Mouse (Mus musculus) erythroid progenitor cell, adult 5-6 weeks (primary cell): ENCODE measurements around the gene Slc26a9. TPM values are rescaled to one million over a fixed set of nuclear protein-coding genes. Genes with fewer than 3 reads are reported as not detected.

Experiments used
- ATAC-seq: replicated peaks from 2 replicates; pipeline ENCODE4 v1.8.0; 2016; ENCODE audit warnings: moderate number of reproducible peaks, mild to moderate bottlenecking, moderate TSS enrichment, inconsistent platforms; ENCODE audit not compliant: poor library complexity, low FRiP score, severe bottlenecking
- total RNA-seq, 2 experiments: library from RNA; stranded (forward) in 1 of 2; stranded (reverse) in 1 of 2; fragments of 150-400 nt in 1 of 2; fragments of 186-747, 209-891 nt in 1 of 2; gene quantifications; 2 replicates each; pipeline versions ENCODE4 v1.2.3 to v1.2.4; 2015 to 2017; ENCODE audit warnings: low replicate concordance in 2 of 2

Slc26a9 gene
- not detected in 2 replicates for total RNA-seq (2015; ENCODE audit: low replicate concordance)
- total RNA-seq (2017; ENCODE audit: low replicate concordance), result not detected in 2 replicates

- ATAC-seq, result no peak
These were observed at the start of gene Slc26a9 for GRCm38 (mm10) chr1:131743868-131744464. TSS of gene Slc26a9 (plus strand) at chr1:131744022.

GRCm38 (mm10) chr1:131695308-131695707 lies 48.5 kb upstream of the Slc26a9 start:
- no peak for ATAC-seq

- no peak for ATAC-seq
These were observed 47.5 kb upstream of the Slc26a9 start for GRCm38 (mm10) chr1:131696325-131696724.

DNA sequence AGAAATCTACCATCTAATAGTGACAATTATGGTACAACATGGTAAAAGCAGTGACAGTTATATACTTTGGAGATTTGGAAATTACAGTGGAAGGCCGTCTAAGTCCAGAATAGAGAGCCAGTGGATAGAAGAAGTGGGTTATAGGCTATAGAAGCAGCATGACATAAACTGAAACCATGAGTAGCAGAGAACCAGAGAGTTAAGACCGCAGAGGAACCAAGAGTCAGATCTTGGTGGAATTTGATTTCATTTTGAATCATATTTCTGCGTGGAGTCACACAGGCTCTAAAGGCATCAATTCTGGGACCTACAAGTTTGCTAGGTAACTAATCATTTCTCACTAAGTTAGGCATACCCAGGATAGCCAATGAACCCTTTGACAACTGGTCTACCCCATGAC lies 45.1 kb upstream of the Slc26a9 start:
- ATAC-seq, result no peak

GRCm38 (mm10) chr1:131699642-131700041 lies 44.2 kb upstream of the Slc26a9 start:
- ATAC-seq, result no peak

DNA sequence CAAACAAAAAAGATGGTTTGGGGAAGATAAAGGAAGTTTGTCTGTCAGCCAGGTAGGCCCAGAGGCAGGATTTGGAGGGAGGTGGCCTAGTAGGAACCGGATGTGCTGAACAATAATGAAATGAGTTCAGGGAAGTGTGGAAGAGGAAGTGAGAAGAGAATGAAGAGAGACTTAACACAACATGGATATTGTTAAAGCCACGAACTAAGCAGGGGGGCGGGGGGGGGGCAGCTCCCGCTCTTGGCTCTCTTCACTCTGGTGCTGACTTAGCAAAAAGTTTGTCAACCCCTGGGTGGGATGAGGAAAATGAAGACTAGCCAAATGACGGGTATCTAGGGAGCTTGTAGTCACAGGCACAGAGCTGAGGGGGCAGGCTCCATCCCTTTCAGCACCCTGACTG lies 43.4 kb upstream of the Slc26a9 start:
- no peak for ATAC-seq

GRCm38 (mm10) chr1:131701391-131701790 lies 42.4 kb upstream of the Slc26a9 start:
- no peak for ATAC-seq

GRCm38 (mm10) chr1:131702094-131702766 lies 41.6 kb upstream of the Slc26a9 start:
- no peak for ATAC-seq

- ATAC-seq, result no peak
These were observed 40.3 kb upstream of the Slc26a9 start for GRCm38 (mm10) chr1:131703482-131703881.

- peak; percentile 70 for ATAC-seq
These were observed 35.5 kb upstream of the Slc26a9 start for GRCm38 (mm10) chr1:131708338-131708737.

- no peak for ATAC-seq
These were observed 32.3 kb upstream of the Slc26a9 start for GRCm38 (mm10) chr1:131711518-131711917.

DNA sequence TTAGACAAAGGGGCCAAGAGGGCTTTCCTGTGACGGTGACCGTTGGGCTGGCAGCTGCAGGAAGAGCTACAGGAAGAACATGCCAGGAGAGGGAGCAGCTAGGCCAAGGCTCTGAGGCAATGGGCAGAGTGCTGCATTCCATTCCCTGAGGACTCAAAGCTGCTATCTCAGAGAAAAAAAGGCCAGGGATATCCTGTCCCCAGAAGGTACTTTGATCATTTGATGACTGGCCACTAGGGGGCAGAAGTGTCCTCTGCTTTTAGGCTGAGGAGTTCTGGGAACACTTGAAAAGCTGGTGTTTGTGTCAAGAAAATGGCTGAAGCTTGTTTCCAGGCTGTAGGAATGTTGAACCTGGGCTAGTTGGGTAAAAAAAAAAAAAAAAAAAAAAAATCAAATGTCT lies 31.4 kb upstream of the Slc26a9 start:
- peak; percentile 59; the same call in 1 of the 2 replicates for ATAC-seq

GRCm38 (mm10) chr1:131714388-131715337 lies 29.2 kb upstream of the Slc26a9 start:
- no peak for ATAC-seq

GRCm38 (mm10) chr1:131718952-131719694 lies 24.7 kb upstream of the Slc26a9 start:
- ATAC-seq, result no peak

GRCm38 (mm10) chr1:131721989-131722388 lies 21.8 kb upstream of the Slc26a9 start:
- ATAC-seq, result no peak

GRCm38 (mm10) chr1:131723549-131723948 lies 20.3 kb upstream of the Slc26a9 start:
- no peak for ATAC-seq

- ATAC-seq, result no peak
These were observed 17.2 kb upstream of the Slc26a9 start for GRCm38 (mm10) chr1:131726586-131726985.

DNA sequence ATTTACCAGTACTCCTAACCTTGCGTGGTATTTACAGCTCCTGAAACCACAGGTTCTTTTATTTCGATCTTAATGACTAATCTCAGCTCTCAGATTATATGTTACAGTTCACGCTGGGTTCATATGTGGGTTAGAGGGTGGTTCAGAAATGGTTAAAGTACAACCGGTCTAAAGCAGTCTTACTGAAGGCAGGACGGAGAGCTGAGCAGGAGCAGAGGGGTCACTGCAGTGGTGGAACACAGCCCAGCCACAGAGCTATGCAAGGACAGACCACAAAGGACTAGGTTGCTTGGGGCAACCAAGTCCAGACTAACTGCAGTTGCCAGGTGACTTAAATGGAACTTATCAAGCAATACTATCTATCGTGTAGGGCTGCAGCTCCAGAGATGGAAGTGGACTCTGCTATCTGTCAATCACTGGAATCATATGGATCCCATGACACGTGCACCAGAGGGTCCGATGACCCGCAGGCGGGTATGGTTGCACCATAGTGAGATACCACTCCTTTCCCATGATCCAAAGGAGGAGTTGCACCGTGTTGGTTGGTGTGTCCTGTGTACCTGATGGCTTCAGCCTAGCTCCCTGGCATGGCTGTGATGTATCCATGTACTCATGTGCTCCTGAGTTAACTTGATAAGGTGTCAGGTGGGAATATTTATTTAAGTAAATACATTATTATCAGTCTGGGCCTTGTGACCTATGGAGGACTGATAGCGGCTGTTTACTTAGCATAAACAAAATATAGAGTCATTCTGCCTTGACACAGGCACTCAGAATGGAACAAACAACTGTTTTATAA lies 13.0 kb upstream of the Slc26a9 start:
- no peak for ATAC-seq
